Mouse (Mus musculus): Measurements from ENCODE around the gene Gm12569. TPM values are rescaled to one million over a fixed set of nuclear protein-coding genes. Genes with fewer than 3 reads are reported as not detected.

The Gm12569 gene
- polyA plus RNA-seq, 1 experiment from 2014 or later: not detected

DNA sequence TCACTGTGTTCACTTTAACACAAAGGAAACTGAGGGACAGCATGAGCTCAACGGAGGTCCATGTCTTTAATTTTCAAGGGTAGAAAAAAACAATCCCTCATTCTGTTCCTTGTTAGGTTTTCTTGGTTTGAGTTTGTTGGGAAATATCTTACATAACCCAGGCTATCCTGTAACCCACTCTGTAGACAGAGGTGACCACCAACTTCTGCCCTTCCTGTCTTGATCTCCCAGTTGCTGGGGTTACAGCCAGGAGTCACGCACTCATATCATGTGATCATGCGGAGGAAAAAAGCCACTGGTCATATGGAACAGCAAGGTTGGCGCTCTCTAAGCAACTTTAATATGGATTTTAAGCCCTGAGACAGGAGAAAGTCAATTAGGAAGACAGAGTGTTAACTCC is 36.7 kb downstream of the Gm12569 start:
- WGBS: 83% methylated on average over 4 of the region's 4 CpGs
- Histone ChIP-seq H3K4me1 (ENCODE audit: control insufficient read depth, insufficient read depth, low read length) (no peaks in the 10 kb centered on the region), H3K27me3 (ENCODE audit: control insufficient read depth, insufficient read depth, low read length) (no peaks in the 10 kb centered on the region), H3K4me3 (replicated peaks; ENCODE audit: low read length) (no peak overlapping the region), H3K27ac (ENCODE audit: low read length) (no peak overlapping the region), H3K36me3 (ENCODE audit: control insufficient read depth, insufficient read depth, low read length) (no peaks in the 10 kb centered on the region), H3K9ac (ENCODE audit: low read length) (no peak overlapping the region), H3K4me2 (ENCODE audit: low read depth, low read length) (no peak overlapping the region), H3K9me3 (replicated peaks; ENCODE audit: control insufficient read depth, low read length) (no peaks in the 10 kb centered on the region)
- ATAC-seq (ENCODE audit: insufficient read depth, low FRiP score): no peak

DNA sequence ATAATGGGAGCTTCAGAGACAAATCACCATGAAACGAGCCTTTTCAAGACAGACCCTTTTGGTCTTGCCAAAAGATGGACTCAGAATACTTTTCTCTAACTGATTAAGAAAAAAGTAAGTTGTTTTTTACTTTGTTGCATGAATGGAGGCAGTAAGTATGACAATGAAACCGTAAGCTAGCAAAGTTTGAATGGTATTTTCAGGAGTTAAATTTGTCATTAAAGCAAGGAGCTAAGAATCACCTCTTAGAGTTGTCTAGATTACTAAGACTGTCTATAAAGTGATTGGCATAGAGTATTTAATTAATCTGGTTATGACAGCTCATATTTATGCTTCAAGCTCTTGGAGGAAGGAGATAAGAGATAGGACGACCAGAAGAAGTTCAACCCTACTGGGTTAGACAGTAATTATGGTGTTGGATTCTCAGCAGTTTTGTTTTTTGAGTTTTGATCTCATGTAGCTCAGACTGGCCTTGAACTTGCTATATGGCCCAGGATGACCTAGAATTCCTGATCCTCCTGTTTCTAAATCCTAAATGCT is 41.5 kb downstream of the Gm12569 start, which contains the start of gene Clk4:
Clk4 (plus strand) TSS at position 51 of the 540 bp plus-strand sequence.
- Histone ChIP-seq H3K27me3 (ENCODE audit: control insufficient read depth, insufficient read depth, low read length) (no peaks in the 10 kb centered on the region), H3K4me2 (ENCODE audit: low read depth, low read length) (peak within 1 kb of the TSS; percentile 94), H3K9me3 (replicated peaks; ENCODE audit: control insufficient read depth, low read length) (no peaks in the 10 kb centered on the region), H3K4me1 (ENCODE audit: control insufficient read depth, insufficient read depth, low read length) (peaks cover 14% of the 10 kb centered on the region), H3K27ac (ENCODE audit: low read length) (peak within 1 kb of the TSS; percentile 91), H3K4me3 (replicated peaks; ENCODE audit: low read length) (peak within 1 kb of the TSS; percentile 96), H3K36me3 (ENCODE audit: control insufficient read depth, insufficient read depth, low read length) (no peaks in the 10 kb centered on the region), H3K9ac (ENCODE audit: low read length) (peak within 1 kb of the TSS; percentile 99)
- no peak for ATAC-seq (ENCODE audit: insufficient read depth, low FRiP score)
- 86% methylated on average over 3 of the region's 3 CpGs for WGBS

DNA sequence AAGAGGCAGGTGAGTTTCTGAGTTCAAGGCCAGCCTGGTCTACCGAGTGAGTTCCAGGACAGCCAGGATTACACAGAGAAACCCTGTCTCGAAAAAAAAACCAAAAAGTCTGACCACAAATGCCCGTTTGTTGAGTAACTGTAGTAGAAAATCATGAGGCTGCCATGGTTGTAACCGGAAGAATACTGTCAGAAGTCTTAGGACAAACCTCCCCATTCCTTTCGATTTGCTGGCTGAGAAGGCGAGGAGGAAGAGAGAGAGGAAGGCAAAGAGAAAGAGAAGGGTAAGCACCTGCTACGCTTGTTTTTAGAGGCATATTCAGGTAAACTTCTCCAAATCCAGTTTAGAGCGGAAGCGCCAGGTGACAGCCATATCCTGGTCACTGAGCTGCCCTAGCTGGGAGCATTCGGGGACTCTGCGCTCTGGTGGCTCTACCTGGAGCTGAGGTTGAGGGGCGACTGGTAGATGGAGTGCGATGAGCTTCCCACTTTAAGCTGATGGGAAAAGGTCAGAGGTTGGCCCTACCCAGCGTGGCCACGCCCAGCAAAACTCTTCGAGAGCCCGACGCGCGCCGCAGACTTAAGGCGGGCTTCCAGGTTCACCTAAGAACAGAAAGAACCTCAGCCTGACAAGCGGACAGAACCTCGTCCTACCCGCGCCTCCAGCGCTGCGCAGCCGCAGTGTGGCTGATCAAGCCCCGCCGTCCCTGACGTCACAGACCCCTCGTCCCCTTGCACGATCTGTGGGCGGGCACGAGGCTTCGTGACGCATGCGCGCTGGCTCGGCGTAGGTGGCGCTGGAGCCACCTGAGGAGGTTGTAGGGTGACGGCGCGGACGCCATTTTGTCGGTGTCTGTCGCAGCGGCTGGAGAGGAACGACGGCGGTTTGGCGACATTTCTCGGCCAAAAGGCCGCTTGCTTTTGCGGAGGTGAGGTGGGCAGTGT is 42.3 kb downstream of the Gm12569 start, which contains the start of gene BC049762:
BC049762 (minus strand) TSS at position 705 of the 944 bp plus-strand sequence.
- peak; percentile 98 for ATAC-seq (ENCODE audit: insufficient read depth, low FRiP score)
- Histone ChIP-seq H3K9ac (ENCODE audit: low read length) (peak within 1 kb of the TSS; percentile 99), H3K4me2 (ENCODE audit: low read depth, low read length) (peak within 1 kb of the TSS; percentile 94), H3K9me3 (replicated peaks; ENCODE audit: control insufficient read depth, low read length) (no peaks in the 10 kb centered on the region), H3K27ac (ENCODE audit: low read length) (peak within 1 kb of the TSS; percentile 94), H3K27me3 (ENCODE audit: control insufficient read depth, insufficient read depth, low read length) (no peaks in the 10 kb centered on the region), H3K4me3 (replicated peaks; ENCODE audit: low read length) (peak within 1 kb of the TSS; percentile 96), H3K36me3 (ENCODE audit: control insufficient read depth, insufficient read depth, low read length) (no peaks in the 10 kb centered on the region), H3K4me1 (ENCODE audit: control insufficient read depth, insufficient read depth, low read length) (peaks cover 14% of the 10 kb centered on the region)
- 7% methylated on average over 57 of the region's 57 CpGs for WGBS

DNA sequence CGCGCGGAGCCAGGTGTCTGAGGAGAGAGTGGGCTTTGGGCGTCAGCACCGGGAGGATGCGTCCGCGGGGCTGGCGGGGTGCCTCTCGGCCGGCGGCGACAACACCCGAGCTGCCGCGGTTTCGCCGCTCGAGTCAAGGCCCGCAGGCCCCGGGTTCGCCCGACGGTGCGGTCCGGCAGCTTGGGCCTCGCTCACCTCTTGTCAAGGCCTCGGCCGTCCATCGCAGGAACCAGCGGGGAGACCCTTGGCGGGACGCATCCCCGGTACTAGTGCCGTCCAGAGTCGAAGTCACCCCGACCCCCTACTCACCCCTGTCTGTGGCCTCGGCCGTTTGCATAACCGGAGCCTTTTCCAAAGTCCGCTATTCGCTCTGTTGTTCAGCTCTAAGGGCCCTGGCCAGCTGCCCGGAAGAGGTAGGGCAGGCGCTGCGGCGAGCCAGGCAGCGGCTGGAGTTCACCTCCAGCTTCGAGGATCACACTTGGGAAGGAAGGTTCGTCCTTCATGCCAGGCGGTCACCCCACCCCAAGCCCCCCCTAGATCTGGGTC is 43.1 kb downstream of the Gm12569 start:
- Histone ChIP-seq H3K27me3 (ENCODE audit: control insufficient read depth, insufficient read depth, low read length) (no peaks in the 10 kb centered on the region), H3K4me1 (ENCODE audit: control insufficient read depth, insufficient read depth, low read length) (peaks cover 14% of the 10 kb centered on the region), H3K27ac (ENCODE audit: low read length) (peak overlapping the region; percentile 94), H3K4me3 (replicated peaks; ENCODE audit: low read length) (peak overlapping the region; percentile 96), H3K9ac (ENCODE audit: low read length) (peak overlapping the region; percentile 99), H3K9me3 (replicated peaks; ENCODE audit: control insufficient read depth, low read length) (no peaks in the 10 kb centered on the region), H3K4me2 (ENCODE audit: low read depth, low read length) (peak overlapping the region; percentile 68), H3K36me3 (ENCODE audit: control insufficient read depth, insufficient read depth, low read length) (no peaks in the 10 kb centered on the region)
- peak; percentile 45 for ATAC-seq (ENCODE audit: insufficient read depth, low FRiP score)
- WGBS: under 1% methylated on average over 50 of the region's 50 CpGs

DNA sequence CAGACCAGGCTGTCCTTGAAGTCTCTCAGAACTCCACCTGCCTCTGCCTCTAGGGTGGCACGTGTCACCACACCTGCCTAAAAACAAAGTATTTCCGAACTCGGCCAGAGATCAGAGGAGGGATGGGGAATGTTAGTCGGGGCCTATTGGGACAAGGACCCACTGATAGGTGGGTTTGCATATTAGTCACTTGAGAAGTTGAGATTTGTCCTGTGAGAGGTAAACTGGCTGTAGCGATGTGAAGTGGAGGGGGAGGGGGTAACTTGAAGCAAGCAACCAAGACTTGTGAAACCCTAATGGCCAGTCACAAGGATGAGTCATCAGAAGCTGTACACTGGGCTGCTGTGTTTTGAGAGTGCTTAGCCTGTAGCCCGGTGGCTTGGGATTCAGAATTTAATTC is 44.1 kb downstream of the Gm12569 start:
- Histone ChIP-seq H3K4me1 (ENCODE audit: control insufficient read depth, insufficient read depth, low read length) (peaks cover 14% of the 10 kb centered on the region), H3K36me3 (ENCODE audit: control insufficient read depth, insufficient read depth, low read length) (no peaks in the 10 kb centered on the region), H3K4me2 (ENCODE audit: low read depth, low read length) (peak overlapping the region; percentile 68), H3K9ac (ENCODE audit: low read length) (peak overlapping the region; percentile 47), H3K4me3 (replicated peaks; ENCODE audit: low read length) (peak overlapping the region; percentile 96), H3K27me3 (ENCODE audit: control insufficient read depth, insufficient read depth, low read length) (no peaks in the 10 kb centered on the region), H3K27ac (ENCODE audit: low read length) (peak overlapping the region; percentile 22; the same call in 1 of the 2 replicates), H3K9me3 (replicated peaks; ENCODE audit: control insufficient read depth, low read length) (no peaks in the 10 kb centered on the region)
- 8% methylated on average over 6 of the region's 6 CpGs for whole genome bisulfite sequencing
- no peak for ATAC-seq (ENCODE audit: insufficient read depth, low FRiP score)

DNA sequence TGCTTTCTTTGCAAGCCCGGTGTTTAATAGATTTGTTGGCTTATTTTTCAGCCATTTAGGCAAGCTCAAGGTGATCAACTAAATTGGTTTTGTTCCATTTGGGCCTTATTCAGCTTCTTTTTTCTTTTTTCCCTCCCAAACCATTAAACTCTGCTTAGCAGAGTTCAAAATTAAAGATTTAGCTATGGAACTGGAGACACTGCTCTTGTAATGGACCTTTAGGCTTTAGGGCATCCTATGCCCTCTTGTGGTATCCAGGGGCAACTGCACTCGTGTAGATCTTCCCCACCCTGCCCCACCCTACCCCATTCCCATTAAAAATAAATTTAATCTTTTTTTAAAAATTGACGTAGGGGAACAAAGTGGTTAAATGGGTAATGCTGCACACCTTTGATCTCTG is 45.1 kb downstream of the Gm12569 start:
- H3K27ac ChIP-seq (ENCODE audit: low read length): no peak overlapping the region
- WGBS: 43% methylated on average over 3 of the region's 3 CpGs
- H3K27me3 ChIP-seq (ENCODE audit: control insufficient read depth, insufficient read depth, low read length): no peaks in the 10 kb centered on the region
- peaks cover 14% of the 10 kb centered on the region for H3K4me1 ChIP-seq (ENCODE audit: control insufficient read depth, insufficient read depth, low read length)
- no peaks in the 10 kb centered on the region for H3K9me3 ChIP-seq (replicated peaks; ENCODE audit: control insufficient read depth, low read length)
- H3K36me3 ChIP-seq (ENCODE audit: control insufficient read depth, insufficient read depth, low read length): no peaks in the 10 kb centered on the region
- ATAC-seq (ENCODE audit: insufficient read depth, low FRiP score): no peak
- peak overlapping the region; percentile 68 for H3K4me2 ChIP-seq (ENCODE audit: low read depth, low read length)
- peak overlapping the region; percentile 96; the same call in 1 of the 2 replicates for H3K4me3 ChIP-seq (replicated peaks; ENCODE audit: low read length)
- H3K9ac ChIP-seq (ENCODE audit: low read length): no peak overlapping the region

DNA sequence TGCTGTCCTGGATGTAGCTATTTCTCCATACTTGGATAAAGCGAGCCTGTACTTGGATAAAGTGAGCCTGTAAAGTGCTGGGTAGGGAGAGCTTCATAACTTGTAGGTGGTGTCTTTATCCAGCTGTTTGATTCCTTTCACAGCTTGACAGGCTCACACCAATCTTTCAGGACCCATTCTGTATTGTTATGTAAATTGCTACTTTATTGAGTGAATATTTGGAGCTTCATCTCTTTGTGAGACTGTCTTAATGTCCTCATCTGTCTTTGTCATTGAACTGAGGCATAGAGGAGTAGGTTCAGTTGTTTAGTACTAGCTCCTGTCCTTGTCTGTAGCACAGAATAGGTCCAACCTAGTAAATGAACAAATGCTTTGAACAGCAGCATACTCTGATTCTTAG is 54.1 kb downstream of the Gm12569 start:
- Histone ChIP-seq H3K27me3 (ENCODE audit: control insufficient read depth, insufficient read depth, low read length) (no peaks in the 10 kb centered on the region), H3K36me3 (ENCODE audit: control insufficient read depth, insufficient read depth, low read length) (peaks cover 25% of the 10 kb centered on the region; the same call in 1 of the 2 replicates), H3K9ac (ENCODE audit: low read length) (no peak overlapping the region), H3K4me2 (ENCODE audit: low read depth, low read length) (no peak overlapping the region), H3K4me1 (ENCODE audit: control insufficient read depth, insufficient read depth, low read length) (no peaks in the 10 kb centered on the region), H3K4me3 (replicated peaks; ENCODE audit: low read length) (no peak overlapping the region), H3K27ac (ENCODE audit: low read length) (no peak overlapping the region), H3K9me3 (replicated peaks; ENCODE audit: control insufficient read depth, low read length) (no peaks in the 10 kb centered on the region)
- 85% methylated on average over 1 of the region's 1 CpGs for WGBS
- ATAC-seq (ENCODE audit: insufficient read depth, low FRiP score): no peak
